Mouse (Mus musculus): ENCODE measurements at regions not wholly inside any gene's neighbourhood (a gene's known extent, or its start where the extent isn't known, plus 50 kb on each side); places are given as distances from the start of the nearest gene placed in this dataset.

DNA sequence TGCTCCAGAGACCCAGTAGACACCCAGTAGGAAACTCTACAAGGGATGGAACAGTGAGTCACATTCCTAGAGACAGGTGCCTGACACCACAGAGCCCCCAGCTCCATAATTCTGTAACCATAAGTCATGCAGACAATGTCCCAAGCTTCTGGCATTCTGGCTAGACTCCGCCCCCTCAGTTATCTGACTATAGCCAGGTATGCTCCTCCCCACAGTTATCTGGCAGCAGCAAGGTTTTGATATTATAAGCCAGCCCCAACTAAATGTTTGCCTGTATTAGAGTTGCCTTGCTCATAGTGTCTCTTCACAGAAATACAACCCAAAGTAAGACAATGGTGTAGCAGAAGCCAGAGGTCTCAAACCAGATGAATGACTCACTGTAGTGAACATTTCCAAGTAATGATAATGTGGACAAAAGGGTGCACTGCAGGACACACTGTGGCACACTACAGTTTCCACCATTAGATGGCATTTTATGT lies 121.4 kb upstream of the Otogl start:
- no peak for DNase-seq

DNA sequence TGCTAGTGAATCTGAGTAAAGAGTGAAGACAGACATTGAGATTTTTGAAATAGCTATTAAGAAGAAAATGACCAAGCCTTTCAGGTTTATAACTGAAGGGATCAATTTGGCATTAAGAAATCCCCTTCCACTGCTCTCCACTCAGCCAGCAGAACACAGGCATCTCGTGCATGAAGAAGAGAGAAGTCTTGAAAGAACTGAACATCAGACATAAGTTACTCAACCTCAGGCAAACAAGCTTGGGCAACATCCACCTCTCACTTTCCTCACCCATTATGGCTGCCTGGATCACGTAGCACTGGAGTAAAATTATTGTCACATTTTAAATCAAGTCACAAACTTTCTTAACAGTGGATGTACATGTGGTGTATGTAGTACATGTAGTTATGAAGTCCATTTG lies 115.6 kb upstream of the Otogl start:
- DNase-seq: no peak

DNA sequence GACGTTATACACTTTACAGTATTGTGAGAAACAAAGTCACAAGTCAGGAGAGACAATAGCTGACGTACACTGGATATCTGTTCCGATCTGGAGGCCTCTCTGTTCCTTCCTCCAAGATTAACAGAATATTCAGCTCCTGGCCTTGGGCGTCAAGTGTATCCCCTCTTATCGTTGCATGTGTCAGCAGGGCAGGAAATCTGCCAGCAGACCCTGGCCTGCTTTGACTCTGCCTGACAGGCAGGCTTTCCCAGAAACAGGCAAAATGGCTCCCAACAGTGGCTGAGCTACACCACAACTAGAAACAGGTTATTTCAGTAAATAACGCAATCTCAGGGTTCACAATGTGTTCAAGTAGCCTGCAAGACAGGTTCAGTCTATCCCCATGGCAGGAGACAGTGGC lies 112.3 kb upstream of the Otogl start:
- no peak for DNase-seq

DNA sequence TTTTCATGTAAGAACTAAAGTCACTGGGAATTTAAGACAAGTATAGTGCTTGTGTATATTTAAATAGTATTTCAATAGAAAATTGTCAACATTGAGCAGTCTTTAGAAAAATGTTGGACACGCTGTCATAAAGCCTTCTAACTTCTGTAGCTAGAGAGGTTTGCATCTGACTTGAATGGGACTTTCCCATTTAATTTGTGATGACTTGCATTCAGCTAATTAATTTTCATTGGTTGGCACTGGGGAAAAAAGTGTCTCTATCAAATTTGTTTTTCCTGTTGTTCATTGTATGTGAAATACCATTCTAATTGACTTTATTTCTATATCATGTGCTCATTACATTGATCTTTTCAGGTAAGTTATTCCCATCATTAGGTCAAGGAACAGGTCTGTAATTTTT lies 104.6 kb upstream of the Otogl start:
- no peak for DNase-seq

DNA sequence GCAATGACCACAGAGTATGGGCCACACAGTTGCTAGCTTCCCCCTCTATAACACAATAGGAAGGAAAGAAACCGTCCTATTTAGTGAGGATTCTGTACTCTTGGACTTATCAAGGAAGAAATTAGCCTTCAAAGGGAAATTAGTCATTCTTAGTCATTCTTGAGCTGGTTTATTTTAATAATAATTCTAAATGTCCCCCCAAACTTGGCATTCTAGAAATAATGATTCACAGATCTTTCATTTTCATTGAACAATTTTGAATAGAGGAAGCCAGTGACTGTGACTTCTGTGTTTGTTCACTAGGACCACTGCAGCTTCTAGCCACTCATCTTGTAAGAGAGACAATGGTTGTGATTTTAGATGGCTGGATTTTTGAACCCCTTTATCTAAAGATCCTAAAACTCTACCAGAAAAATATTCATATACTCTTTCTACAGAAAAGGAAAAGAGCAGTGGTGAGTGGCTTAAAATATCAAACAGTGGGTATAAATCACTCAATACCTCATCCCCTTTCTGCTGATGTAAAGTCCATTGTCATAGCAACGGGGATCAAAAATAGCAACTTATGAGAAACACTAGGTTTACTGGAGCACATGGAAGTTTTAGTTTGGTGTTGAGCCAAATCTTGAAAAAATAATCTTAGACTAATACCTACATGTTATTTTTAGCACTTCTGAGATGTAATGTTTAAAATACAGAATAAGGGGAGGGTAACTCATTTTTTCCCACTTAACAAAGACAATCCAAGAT lies 83.1 kb upstream of the Otogl start:
- no peak for DNase-seq

GRCm38 (mm10) chr10:107992621-107993020 lies 80.7 kb upstream of the Otogl start:
- no peak for DNase-seq

DNA sequence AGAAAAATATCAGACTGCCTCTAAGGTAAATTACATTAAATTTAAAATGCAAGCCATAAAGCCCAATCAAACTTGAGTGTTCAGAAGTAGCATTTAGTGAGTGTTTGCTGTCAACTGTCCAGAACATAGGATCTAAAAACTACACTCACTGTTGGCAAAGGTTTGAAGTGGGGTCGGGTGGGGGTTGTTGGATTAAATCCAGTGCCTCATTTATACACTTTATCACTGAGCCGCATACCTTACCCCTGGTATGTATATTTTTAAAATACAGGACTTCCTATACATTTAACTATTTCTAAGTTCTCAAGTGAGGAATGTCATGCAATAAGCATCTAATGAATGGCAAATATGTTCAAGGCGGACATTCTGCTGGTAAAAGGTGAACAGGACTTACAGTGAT lies 78.6 kb upstream of the Otogl start:
- DNase-seq: no peak

DNA sequence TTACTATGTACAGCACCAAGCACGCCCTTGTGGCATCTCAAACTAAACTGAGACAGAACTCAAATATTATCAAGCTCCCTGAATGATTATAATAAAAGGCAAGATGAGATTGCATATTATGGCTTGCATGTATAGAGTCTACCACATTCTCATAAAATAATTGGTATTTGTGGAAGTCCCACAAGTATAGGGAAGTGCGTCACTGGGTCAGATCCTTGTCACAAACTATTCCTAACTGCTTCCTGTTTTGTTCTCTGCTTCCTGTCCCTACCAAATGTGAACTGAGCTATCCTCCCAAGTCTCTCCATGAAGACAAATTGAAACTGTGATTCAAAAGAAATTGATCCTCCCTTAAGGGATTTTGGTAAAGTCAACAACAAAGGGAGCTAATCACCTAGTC lies 78.0 kb upstream of the Otogl start:
- no peak for DNase-seq

GRCm38 (mm10) chr10:107982632-107983031 lies 70.7 kb upstream of the Otogl start:
- DNase-seq: no peak

GRCm38 (mm10) chr10:107982082-107982481 lies 70.1 kb upstream of the Otogl start:
- DNase-seq: no peak

GRCm38 (mm10) chr10:107976392-107976965 lies 64.5 kb upstream of the Otogl start:
- no peak for DNase-seq

GRCm38 (mm10) chr10:107971748-107972147 lies 59.8 kb upstream of the Otogl start:
- DNase-seq: no peak

DNA sequence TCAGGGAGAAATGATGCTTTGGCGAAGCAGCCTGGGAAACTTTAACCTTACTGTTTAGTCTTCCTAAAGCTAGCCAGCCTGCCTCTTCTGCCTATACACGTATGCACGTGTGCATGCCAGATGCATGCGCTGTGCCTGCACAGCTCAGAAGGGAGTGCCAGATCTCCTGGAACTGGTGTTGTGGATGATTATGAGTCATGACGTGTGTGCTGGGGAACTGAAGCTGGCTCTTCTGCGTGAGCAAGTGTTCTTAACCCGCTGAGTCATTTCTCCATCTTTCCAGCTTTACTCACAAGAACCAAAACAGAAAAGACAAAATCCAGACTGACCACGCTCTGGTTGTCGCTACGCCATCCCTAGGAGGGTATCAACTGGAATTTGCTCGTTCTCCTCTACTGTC lies 55.1 kb upstream of the Otogl start:
- no peak for DNase-seq

DNA sequence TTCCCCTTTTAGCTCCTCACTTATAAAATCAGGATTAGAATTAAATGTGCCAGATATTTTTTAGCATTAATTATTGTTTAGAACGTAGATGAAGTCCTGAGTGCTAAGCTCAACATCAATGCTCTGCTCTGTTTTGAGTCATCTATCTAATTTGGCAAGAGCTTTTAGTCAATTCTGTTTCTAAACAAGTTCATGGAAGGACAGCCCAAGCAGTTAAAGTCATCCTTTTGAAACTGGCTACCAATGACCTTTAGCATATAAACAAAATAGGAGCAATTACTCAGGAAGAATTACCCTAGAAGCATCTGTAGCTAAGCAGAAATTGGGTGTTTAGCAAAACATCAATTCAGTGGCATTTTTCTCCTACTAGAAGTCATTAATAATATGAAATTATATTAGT lies 52.1 kb upstream of the Otogl start:
- DNase-seq: no peak

GRCm38 (mm10) chr10:107962130-107962529 lies 50.2 kb upstream of the Otogl start:
- DNase-seq: no peak
